Mouse (Mus musculus): ENCODE data around the gene Apoa2.

The Apoa2 gene

DNA sequence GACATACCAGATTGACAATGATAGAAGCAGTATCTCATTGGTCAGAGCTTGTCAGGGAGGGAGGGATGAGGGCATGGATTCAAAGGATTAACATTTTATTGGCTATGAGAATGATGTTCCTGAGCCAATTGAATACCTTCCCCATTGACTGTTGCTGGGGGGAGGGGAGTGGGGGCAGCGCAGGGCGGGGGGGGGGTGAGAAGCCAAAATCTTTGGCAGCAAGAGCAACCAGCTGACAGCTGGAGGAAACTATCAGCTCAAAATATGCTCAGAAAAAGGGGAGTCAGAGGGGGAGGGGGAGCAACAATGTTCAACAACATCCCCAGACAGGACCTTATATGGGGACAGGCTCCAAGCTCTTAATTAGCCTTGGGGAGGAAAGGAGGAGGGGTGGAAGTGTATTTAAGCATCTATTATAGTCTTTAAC, 38.3 kb downstream of the Apoa2 start:
- DNase-seq: no peak

DNA sequence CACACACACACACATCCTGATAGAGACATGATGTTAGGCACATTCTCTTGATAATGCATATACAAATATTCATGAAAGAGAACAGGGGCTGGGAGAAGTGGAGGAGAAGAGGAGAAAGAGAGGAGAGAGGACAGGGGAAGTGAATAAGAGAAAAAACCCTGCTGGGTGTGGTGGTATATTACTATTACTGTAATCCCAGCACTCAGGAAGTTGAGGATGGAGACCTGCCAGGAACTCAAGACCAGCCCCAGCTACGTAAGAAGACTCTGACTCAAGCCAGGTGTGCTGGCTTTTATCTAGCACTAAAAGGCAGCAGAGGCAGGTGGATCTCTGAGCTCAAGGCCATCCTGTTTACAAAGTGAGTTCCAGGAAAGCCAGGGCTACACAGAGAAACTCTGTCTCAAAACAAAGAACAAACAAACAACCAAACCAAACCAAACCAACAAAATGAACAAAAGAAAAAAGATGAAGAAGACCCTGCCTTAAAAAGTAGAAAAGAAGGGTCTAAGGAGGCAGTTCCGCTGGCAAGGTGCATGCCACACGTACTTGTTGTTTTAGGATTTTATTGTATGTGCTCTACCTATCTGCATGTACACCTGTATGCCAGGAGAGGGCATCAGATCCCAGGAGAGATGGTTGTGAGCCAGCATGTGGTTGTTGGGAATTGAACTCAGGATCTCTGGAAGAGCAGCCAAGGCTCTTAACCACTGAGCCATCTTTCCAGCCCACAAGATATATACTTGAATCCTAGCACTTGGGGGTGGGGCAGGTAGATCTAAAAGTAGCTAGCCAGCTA, 39.0 kb downstream of the Apoa2 start:
- DNase-seq: no peak

DNA sequence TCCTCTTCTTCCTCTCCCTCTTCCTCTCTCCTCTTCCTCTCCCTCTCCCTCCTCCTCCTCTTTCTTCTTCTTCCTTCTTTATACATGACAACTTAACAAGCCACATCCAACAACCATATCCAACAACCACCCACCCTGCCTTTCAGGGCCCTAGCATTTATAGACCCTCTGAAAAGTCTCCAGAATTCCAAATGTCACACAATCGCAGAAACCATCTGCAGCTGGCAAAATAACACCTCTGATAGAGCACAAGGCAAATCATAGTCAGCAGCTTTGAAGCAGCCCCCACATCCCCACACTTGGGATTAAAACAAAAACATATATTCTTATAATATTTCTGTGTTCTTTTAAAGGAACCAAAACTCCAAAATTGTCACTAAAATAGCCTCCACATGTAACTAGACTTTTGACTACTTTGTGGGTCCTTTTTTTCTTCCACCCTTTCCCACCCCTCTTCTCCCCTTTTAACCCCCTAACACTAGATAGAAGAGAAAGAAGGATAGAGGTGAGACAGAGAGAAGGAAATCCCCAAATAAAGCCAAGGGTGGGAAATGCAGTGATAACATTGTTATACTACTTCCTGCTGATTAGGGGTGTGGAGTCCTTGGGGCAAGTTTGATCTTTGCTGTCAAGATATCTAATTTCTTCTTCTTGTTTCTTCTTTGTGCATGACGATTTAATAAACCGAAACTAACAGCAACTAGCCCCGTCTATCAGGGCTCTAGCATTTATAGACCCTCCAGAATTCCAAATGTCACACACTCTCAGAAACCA, 41.3 kb downstream of the Apoa2 start:
- DNase-seq: no peak

DNA sequence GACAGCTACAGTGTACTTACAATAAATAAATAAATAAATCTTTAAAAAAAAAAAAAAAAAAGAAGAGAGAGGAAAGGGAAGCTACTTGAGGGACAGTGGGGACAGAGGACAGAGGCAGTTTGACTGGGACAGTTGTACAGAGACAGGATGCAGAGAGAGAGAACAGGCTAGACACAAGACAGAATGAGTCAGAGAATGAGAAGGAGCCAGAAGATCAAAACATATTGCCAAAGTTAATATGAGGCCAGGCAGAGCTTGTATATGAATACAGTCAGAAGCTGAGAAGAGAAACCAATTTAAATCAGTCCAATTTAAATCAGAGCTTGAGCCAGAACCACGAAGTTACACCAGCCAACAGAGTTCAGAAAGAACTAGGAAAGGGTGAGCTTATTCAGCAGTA, 43.5 kb downstream of the Apoa2 start:
- no peak for DNase-seq

DNA sequence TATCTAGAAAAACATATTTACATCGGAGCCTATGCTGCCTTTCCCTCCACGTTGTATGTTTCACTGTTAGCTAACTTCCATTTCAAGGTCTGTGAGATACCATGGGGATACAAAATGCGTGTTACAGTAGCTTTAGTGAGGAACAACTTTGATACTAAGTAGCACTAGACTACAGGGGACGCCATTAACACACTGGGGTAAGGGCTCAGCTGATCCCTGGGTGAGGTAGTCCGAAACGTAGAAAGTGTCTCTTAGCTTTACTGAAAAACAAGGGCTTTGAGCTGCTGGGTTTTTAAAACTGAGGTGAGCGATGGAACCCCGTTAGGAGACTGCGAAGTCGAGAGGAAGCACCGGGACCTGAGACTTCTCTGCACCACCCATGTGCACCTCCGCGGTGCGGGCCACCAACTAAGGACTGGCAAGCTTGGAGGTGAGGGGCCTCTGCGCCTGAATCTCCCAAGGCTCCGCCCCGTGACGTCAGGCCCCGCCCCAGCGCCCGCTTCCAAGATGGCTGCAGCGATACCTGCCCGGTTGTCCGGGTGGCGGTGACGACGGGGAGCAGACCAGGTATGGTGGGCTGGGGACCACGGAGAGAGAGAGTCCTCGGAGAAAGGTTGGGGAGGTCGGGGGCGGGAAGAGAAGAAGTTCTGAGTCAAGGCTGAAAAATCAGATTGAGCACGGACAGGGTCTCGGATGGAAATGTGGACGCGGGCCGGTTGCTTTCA, 45.2 kb downstream of the Apoa2 start, which contains the start of gene B4galt3:
B4galt3 (plus strand) TSS at position 481 of the 725 bp plus-strand sequence.
- DNase-seq: peak; percentile 94 to 96

DNA sequence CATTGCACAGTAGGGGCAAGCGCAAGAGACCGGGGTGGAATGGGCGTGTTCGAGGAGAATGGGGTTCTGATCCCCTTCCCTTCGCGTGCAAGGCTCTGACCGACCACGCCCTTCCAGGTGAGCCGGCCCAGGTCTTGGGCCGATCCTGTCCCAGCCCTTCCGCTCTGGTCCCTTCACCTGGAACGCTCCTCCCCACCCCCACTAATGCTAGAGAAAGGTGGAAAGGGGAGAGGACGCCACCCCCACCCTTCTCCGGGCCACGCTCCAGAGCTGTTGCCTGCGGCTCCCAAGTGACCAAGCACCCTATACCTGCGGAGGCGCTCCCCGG, 45.7 kb downstream of the Apoa2 start:
- DNase-seq: no peak

DNA sequence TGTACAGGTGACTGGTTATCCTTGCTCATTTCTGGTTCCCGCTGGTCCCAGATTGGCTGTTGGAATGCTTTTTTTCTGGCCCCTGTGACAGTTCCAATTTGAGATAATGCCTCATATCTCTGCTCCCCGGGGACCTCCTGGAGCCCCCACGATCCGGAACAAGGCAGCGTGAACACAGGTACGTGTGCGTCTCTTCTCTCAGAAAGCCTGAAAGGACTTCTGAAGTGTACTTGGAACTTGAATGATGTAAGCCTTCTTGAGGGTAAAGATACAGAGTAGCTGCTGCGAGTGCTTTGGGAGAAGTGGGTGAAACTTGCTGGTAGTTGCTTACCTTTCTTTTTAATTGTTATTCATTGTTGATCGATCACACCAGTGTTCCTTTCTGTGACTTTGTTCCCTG, 46.3 kb downstream of the Apoa2 start:
- no peak for DNase-seq

DNA sequence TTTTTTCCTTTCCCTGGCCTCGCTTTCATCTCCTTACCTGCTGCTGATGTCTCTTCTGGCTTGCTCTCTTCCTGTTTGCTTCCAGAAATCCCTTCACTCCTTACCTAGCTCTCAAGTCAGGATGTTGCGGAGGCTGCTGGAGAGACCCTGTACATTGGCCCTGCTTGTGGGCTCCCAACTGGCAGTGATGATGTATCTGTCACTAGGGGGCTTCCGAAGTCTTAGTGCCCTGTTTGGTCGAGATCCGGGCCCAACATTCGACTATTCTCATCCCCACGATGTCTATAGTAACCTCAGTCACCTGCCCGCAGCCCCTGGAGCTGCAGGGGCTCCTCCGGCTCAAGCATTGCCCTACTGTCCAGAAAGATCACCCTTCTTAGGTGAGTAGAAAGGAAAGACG, 46.8 kb downstream of the Apoa2 start:
- DNase-seq: no peak

DNA sequence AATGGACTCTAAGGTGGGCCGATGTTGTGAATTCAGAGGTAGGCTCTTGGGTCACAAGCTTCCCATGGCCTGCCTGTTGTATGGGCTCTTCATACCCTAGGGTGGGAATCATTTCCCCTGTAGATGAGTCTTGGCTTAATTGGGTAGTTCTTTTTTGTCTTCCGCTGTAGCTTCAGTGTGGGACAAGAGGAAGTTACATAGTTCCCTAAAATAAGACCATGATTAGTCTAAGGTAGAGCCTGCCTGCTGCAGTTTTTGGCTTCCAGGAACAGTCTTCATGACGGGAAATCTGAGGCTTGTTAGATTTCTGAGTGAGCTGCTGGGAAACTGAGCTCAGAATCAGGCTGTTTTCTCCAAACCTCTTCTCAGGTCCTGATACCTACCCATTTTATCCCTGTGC, 47.2 kb downstream of the Apoa2 start:
- DNase-seq: no peak

DNA sequence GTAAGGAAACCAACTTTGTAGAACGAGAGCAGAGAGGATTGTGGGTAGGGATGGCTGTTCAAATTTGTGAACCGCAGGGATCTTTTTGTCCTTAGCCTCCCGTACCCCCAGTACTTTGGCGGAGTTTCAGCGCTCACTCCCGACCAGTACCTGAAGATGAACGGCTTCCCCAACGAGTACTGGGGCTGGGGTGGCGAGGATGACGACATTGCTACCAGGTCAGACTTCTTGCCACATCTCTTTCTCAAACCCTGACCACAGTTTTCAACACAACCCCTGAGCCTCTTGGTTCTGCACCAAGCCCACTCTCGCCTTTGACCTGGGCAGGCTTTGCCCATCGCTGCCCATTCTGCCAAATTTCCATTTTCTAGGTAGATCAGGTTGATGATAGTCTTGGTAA, 49.3 kb downstream of the Apoa2 start:
- no peak for DNase-seq

DNA sequence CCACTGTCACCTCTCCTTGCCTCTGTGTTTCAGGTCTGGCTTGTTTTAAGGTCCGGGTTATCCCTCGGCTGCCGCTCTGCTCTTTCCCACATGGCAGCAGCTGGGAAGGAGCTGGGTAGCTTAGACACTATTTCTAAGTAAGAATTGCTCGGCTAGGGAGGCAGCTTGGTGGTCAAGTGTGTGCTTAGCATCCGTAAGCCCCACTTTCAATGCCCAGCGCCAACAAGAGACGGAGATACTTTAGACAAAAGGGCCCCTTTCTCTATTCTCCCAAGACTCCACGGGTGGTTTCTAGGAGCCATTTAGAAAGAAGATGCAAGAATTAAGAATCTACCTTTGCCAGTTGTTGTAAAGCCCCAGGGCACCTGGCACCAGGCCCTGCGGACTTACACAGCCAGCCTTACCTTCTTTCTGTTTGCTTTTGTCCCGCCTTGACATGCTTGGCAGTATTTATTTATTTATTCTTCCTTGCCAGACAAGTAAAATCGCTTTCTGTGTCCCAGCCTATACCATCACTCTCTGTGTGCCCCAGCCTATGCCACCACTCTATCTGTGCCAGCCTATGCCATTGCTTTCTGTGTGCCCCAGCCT, 50.4 kb downstream of the Apoa2 start:
- no peak for DNase-seq
